Mouse (Mus musculus): ENCODE measurements around the gene Spert.

- TF ChIP-seq TAL1 (IDR thresholded peaks at IDR 0.05; ENCODE audit: low read length) (no peak), GATA1 (IDR thresholded peaks at IDR 0.05; ENCODE audit: low read length) (no peak)
Observed at GRCm38 (mm10) chr14:75541731-75542130, 51.2 kb downstream of the Spert start.

All from erythroblast, embryonic 14.5 days (primary cell).